Mouse (Mus musculus) testis, adult 10 weeks (tissue): ENCODE data around the gene Mesd. TPM values are rescaled to one million over a fixed set of nuclear protein-coding genes. Genes with fewer than 3 reads are reported as not detected.

Experiments
- polyA plus RNA-seq: library from polyadenylated mRNA; stranded (reverse); fragments of 350-450 nt; fragmentation: Illumina TruSeq; extraction: RNeasy Lipid Tissue Mini Kit (QIAGEN cat#74804); gene quantifications from one replicate; pipeline ENCODE4 v1.2.3, GENCODE M21; 2014; ENCODE audit warnings: low read depth, low replicate concordance

Mesd gene
- 59.8 TPM for polyA plus RNA-seq

GRCm38 (mm10) chr7:83884021-83884658, at the start of gene Mesd, which contains the start of gene Tlnrd1:
Mesd (plus strand) TSS chr7:83884466.
Tlnrd1 (minus strand) TSS chr7:83884305.

Other genes with a start within 250 kb of the Mesd start
- gene Il16, start 138.7 kb upstream of the Mesd start, polyA plus RNA-seq: 0.34 TPM
- 126 TPM for gene Cfap161, start 89.6 kb upstream of the Mesd start, polyA plus RNA-seq
- 1.5 TPM for gene Tlnrd1, start 161 bp upstream of the Mesd start, polyA plus RNA-seq
- gene Cemip, start 202.0 kb downstream of the Mesd start, polyA plus RNA-seq: 3.3 TPM